Mouse (Mus musculus) cerebellum, adult 2 months (tissue): ENCODE results near the gene Pdlim5.

Experiments used
- CTCF ChIP-seq: fragments of 200-500 bp; IDR thresholded peaks from 2 replicates; pipeline ENCODE4 v1.5.1; 2011; ENCODE audit warnings: low read depth, mild to moderate bottlenecking, control low read depth, low read length, moderate library complexity, borderline replicate concordance; ENCODE audit not compliant: insufficient read depth
- POLR2A ChIP-seq: fragments of 200-500 bp; IDR thresholded peaks from 2 replicates; pipeline ENCODE4 v1.6.1; 2011; ENCODE audit warnings: low read length, control low read depth, borderline replicate concordance; ENCODE audit not compliant: insufficient read depth

DNA sequence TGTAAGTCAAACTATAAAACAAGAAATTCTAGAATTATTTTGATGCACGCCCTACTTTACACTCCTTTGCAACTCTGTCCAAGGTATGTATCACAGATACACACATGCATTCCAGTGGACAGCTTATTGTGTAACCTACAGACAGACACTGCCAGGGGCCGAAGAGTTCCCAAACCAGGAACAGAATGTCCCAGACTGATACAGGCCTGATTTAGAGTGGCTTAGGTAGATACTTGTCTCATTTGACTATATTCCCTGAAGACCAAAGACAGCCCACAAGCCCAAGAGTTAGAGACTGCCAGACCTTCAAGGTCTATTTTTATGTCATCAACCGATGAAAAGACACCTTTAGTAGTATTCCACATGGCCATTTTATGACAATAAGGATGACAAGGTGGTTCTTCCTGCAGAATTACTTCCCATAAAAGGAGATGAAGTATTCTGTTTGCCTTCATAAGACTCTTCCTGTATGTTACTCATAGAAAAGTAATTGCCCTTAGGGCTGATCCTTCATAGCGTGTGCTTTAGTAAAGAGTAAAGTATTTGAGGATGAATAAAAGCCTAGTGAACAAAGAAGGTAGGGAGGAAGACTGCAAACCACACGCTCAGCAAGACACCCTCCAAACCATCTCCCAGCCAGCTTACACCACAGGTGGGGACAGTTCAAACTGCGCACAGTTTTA lies 22.9 kb downstream of the Pdlim5 start:
- no peak for TF ChIP-seq CTCF
- no peak for TF ChIP-seq POLR2A
